Mouse (Mus musculus): ENCODE measurements around the gene Enpep. TPM values are rescaled to one million over a fixed set of nuclear protein-coding genes. Genes with fewer than 3 reads are reported as not detected.

The Enpep gene
- polyA plus RNA-seq, 1 experiment from 2014 or later: 16.0 TPM

Other genes with a start within 250 kb of the Enpep start
- 24.2 and 24.7 TPM in 2 replicates for gene Pitx2, start 132.8 kb downstream of the Enpep start, polyA plus RNA-seq (2014; fragmentation: Nextera tagmentation; extraction: Ambion mirVana)
- 37.6 and 41.3 TPM in 2 replicates for gene Elovl6, start 199.6 kb upstream of the Enpep start, polyA plus RNA-seq (2014; fragmentation: Nextera tagmentation; extraction: Ambion mirVana)